Mouse (Mus musculus) kidney, adult 2 months (tissue): ENCODE measurements around the gene Galnt12.

Source experiments
- CTCF ChIP-seq: fragments of 200-500 bp; conservative IDR thresholded peaks from 2 replicates; pipeline ENCODE4 v1.5.1; 2011; ENCODE audit warnings: low read depth, mild to moderate bottlenecking, control low read depth, low read length, moderate library complexity, mixed read lengths; ENCODE audit not compliant: insufficient read depth, insufficient read length
- POLR2A ChIP-seq: fragments of 200-500 bp; IDR thresholded peaks from one replicate; pipeline ENCODE4 v1.6.1; 2011; ENCODE audit warnings: low read depth, low read length, control low read depth

GRCm38 (mm10) chr4:47161756-47162587 is 70.3 kb downstream of the Galnt12 start:
- TF ChIP-seq POLR2A, result no peak
- no peak for TF ChIP-seq CTCF
